Mouse (Mus musculus): ENCODE measurements around the gene Tspan4. TPM values are rescaled to one million over a fixed set of nuclear protein-coding genes. Genes with fewer than 3 reads are reported as not detected.

Gene Tspan4
- polyA plus RNA-seq, 1 experiment: 16.4 TPM

DNA sequence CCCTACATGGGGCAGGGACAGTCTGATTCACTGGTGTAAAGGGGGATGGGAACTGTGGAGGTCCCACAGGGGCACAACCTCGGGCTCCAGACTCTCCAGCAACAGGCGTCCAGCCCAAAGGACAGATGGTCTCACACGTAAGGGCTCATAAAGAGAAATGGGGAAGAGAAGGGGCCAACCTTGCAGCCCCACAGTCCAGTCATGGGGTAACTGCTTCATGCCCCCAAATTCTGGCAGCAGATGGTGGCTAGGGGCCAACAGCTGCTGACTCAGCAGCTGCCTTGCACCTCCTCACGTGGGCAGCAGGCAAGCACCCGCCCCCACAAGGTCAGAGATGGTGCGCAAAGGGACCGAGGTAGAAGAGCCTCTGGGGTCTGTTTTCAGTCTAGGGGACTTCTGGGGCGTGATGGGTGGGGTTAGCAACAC lies 42.8 kb upstream of the Tspan4 start:
- no peak overlapping the region for H3K4me3 ChIP-seq (replicated peaks; ENCODE audit: control insufficient read depth, low read depth, low read length)
- H3K4me1 ChIP-seq (ENCODE audit: control insufficient read depth, insufficient read depth, low read length): peaks cover 4% of the 10 kb centered on the region
- H3K27ac ChIP-seq (ENCODE audit: control insufficient read depth, insufficient read depth, low read depth, low read length, poor library complexity): no peak overlapping the region; the same call in 1 of the 2 replicates
- WGBS: 51% methylated on average over 8 of the region's 8 CpGs
- TF ChIP-seq POLR2A (IDR thresholded peaks at IDR 0.05; ENCODE audit: borderline replicate concordance, control insufficient read depth, low read depth, low read length) (no peak), CTCF (IDR thresholded peaks at IDR 0.05; ENCODE audit: control insufficient read depth, insufficient read depth, low read length) (no peak)

DNA sequence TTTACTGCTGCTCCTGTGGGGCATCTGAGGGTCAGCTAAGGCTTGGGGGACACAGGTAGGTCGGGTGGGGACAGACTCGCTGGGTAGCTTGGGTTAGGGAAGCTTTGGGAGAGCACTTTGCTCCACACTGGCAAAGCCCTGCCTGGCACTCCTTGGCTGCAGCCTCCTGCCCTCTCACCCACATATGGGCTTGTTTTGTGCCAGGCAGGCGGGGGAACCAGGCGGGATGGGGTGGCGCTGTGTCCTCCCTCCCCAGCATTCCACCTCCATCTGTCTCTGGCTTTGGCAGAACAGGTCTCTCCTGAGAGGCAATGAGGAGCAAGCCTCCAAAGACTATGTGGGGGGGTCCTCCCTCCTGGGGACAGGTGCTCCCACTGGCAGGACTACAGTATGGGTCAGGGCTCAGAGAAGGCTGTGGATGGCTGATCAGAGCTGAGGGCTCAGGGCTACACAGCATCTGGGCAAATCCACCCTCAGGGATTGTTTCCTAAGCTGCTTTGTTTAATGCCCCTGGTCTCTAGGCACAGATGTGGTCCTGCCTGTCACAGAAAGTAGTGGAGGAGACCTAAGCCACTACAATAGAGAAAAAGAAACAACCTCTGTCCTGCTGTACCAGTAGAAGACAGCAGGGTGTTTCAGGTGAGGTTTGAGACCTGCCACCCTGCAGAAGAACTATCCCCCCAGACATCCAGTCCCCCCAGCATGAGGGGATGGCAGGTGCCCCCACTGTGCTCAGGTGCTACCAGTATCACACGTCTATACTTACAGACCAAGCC lies 42.1 kb upstream of the Tspan4 start:
- no peak overlapping the region for H3K4me3 ChIP-seq (replicated peaks; ENCODE audit: control insufficient read depth, low read depth, low read length)
- no peak overlapping the region; the same call in 1 of the 2 replicates for H3K27ac ChIP-seq (ENCODE audit: control insufficient read depth, insufficient read depth, low read depth, low read length, poor library complexity)
- 78% methylated on average over 6 of the region's 6 CpGs for WGBS
- TF ChIP-seq POLR2A (IDR thresholded peaks at IDR 0.05; ENCODE audit: borderline replicate concordance, control insufficient read depth, low read depth, low read length): no peak
- TF ChIP-seq CTCF (IDR thresholded peaks at IDR 0.05; ENCODE audit: control insufficient read depth, insufficient read depth, low read length): no peak
- peaks cover 4% of the 10 kb centered on the region for H3K4me1 ChIP-seq (ENCODE audit: control insufficient read depth, insufficient read depth, low read length)

DNA sequence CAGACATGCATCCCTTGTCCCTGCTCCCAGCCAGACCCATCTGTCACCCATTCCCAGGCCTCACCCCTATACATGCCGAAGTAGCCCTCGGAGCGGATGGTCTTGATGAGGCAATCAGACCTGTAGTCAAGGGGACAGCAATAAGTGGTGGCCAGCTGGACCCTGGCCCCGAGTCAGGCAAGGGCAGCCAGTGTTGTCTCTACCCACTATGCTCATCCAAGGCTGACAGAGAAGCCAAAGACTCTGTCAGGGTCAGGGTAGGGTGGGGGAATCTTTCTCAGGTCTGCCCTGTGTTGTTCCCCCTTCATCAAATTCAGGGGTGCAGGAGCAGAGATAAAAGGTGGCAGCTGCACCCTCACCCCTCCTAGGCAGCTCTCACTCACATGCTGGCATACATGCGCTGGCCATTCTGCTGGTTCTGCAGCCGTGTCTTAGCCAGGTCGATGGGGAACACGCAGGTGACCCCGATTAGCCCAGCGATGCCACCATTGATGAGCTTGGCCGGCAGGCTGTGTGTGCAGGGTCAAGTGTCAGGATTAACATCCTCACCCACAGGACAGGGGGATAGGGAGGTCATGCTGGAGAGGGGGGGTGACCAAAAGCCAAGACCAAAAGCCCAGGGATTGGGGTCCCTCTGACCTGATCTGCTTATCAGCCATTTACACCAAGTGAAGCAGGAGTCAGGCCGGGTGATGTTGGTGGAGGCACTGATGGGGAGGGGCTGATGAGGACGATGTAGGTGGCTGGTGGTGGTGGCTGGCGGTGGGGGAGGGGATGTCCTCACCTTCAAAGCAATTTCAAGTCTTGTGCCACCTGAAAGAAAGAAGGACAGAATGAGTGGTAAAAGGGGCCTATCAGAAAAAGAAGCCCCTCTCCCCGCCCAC lies 41.3 kb upstream of the Tspan4 start:
- H3K4me1 ChIP-seq (ENCODE audit: control insufficient read depth, insufficient read depth, low read length): peaks cover 4% of the 10 kb centered on the region
- WGBS: 82% methylated on average over 15 of the region's 15 CpGs

DNA sequence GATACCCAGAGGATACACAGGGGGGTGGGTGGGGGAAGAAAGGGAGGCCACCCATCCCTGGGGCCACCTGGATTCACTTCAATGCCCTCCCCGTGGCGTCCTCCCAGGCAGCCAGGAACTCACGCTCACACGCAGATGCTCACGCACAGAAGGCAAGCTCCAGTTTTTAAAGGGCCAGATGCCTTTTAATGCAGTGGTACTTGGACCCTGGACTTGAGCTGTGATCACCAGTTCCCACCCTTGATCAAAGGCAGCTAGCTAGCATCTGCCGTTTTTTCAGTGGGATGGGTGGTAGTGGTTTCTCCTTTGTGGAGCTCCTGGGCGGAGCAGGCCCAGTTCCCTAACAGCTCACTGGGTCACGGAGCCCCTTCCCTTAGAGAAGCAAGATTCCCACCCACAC lies 40.6 kb upstream of the Tspan4 start:
- Histone ChIP-seq H3K4me3 (replicated peaks; ENCODE audit: control insufficient read depth, low read depth, low read length) (peak overlapping the region; percentile 71), H3K4me1 (ENCODE audit: control insufficient read depth, insufficient read depth, low read length) (peaks cover 4% of the 10 kb centered on the region), H3K27ac (ENCODE audit: control insufficient read depth, insufficient read depth, low read depth, low read length, poor library complexity) (0 out of 2 replicates have a peak overlapping the region, but pooled peaks have one; percentile 5)
- TF ChIP-seq CTCF (IDR thresholded peaks at IDR 0.05; ENCODE audit: control insufficient read depth, insufficient read depth, low read length) (no peak), POLR2A (IDR thresholded peaks at IDR 0.05; ENCODE audit: borderline replicate concordance, control insufficient read depth, low read depth, low read length) (0 out of 2 replicates have a peak, but pooled peaks have one; percentile 17)
- WGBS: 22% methylated on average over 8 of the region's 8 CpGs

More for the DNA sequence above, 41.3 kb upstream of the Tspan4 start:
- TF ChIP-seq CTCF (IDR thresholded peaks at IDR 0.05; ENCODE audit: control insufficient read depth, insufficient read depth, low read length): no peak
- TF ChIP-seq POLR2A (IDR thresholded peaks at IDR 0.05; ENCODE audit: borderline replicate concordance, control insufficient read depth, low read depth, low read length): no peak
- H3K27ac ChIP-seq (ENCODE audit: control insufficient read depth, insufficient read depth, low read depth, low read length, poor library complexity): no peak overlapping the region
- H3K4me3 ChIP-seq (replicated peaks; ENCODE audit: control insufficient read depth, low read depth, low read length): no peak overlapping the region

DNA sequence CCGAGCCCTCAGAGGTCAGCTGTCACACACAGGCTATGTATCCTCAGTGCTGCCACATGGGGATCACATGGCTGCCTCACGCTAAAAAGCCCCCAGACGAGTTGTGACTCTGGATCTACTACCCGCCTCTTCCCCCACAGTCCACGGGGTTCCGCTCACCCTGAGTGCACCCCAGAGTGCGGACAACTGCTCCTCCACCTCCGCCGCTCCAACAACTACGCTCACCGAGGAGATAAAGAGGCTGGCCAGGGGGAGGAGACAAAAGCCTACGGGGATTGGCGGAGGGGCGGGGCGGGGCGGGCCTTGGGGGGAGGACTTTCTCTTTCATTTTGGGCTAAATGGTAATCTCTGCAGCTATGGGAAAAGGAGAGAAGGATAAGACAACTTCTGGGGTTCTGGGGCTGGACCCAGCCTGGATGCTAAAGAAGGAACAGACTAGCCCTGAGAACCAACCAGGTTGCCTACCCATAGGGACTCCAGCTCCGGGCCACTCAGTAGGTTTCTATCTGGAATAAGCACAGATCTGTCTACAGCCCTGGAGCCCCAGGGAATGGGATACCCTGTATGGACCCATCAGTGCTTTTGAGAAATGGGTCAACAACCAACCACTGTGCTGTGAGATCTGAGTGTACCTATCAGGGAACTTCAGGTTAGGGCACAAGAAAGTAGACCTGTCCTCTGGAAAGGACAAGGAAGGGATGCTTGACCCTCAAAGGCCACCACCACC lies 39.7 kb upstream of the Tspan4 start:
- Histone ChIP-seq H3K4me3 (replicated peaks; ENCODE audit: control insufficient read depth, low read depth, low read length) (peak overlapping the region; percentile 71), H3K4me1 (ENCODE audit: control insufficient read depth, insufficient read depth, low read length) (peaks cover 4% of the 10 kb centered on the region), H3K27ac (ENCODE audit: control insufficient read depth, insufficient read depth, low read depth, low read length, poor library complexity) (0 out of 2 replicates have a peak overlapping the region, but pooled peaks have one; percentile 8)
- 2% methylated on average over 17 of the region's 17 CpGs for WGBS
- TF ChIP-seq CTCF (IDR thresholded peaks at IDR 0.05; ENCODE audit: control insufficient read depth, insufficient read depth, low read length) (no peak), POLR2A (IDR thresholded peaks at IDR 0.05; ENCODE audit: borderline replicate concordance, control insufficient read depth, low read depth, low read length) (peak; percentile 77; the same call in 1 of the 2 replicates)

DNA sequence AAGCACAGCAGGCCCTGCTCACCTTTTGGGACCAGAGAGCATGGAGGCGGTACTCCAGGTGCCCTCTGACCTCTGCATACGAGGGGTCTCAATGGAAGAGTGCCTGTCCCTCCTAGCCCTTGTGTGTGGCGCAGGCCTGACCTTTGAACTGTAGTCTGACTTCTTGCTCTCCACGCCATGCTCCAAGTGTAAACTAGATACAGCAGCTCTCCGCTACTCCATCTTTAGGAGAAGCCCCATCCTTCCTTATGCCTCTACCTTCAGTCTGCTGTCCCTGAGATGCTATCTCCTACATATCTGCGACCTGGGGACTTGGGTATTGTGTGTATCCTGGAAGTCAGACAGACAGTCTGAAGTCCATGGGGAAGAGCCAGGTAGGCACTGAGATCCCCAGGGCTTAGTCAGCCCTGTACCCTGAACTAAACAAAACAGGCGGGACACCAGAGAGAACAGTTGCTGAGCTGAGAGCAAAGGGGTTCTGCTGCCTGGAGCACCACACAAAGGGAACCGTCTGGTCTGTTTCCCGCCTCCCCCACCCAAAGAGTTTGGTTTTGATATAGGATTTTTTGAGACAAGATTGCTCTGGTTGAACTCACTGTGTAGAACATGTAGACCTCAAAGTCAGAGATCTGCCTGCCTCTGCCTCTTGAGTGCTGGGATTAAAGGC lies 39.1 kb upstream of the Tspan4 start:
- H3K27ac ChIP-seq (ENCODE audit: control insufficient read depth, insufficient read depth, low read depth, low read length, poor library complexity): 0 out of 2 replicates have a peak overlapping the region, but pooled peaks have one; percentile 8
- WGBS: 76% methylated on average over 9 of the region's 9 CpGs
- peaks cover 4% of the 10 kb centered on the region for H3K4me1 ChIP-seq (ENCODE audit: control insufficient read depth, insufficient read depth, low read length)

DNA sequence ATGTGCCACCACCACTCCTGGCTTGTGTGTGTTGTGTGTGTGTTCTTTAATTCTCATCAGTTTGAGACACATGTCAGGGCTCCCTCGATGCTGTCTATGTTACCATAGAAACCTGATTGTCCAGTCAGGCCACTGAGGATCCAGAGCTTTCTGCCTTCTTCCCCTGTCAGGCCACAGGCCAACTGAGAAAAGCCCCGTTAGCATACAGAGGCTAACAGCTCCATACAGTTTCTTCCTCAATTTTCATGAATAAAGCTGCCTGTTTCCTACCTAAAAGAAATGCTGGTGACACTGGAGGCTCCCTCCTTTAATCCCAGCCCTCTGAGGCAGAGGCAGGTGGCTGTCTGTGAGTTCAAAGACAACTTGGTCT lies 38.5 kb upstream of the Tspan4 start:
- 24% methylated on average over 2 of the region's 2 CpGs for WGBS
- Histone ChIP-seq H3K4me3 (replicated peaks; ENCODE audit: control insufficient read depth, low read depth, low read length) (no peak overlapping the region), H3K4me1 (ENCODE audit: control insufficient read depth, insufficient read depth, low read length) (peaks cover 4% of the 10 kb centered on the region), H3K27ac (ENCODE audit: control insufficient read depth, insufficient read depth, low read depth, low read length, poor library complexity) (no peak overlapping the region)
- TF ChIP-seq CTCF (IDR thresholded peaks at IDR 0.05; ENCODE audit: control insufficient read depth, insufficient read depth, low read length) (no peak), POLR2A (IDR thresholded peaks at IDR 0.05; ENCODE audit: borderline replicate concordance, control insufficient read depth, low read depth, low read length) (no peak)

More for the DNA sequence above, 39.1 kb upstream of the Tspan4 start:
- H3K4me3 ChIP-seq (replicated peaks; ENCODE audit: control insufficient read depth, low read depth, low read length): peak overlapping the region; percentile 63
- TF ChIP-seq CTCF (IDR thresholded peaks at IDR 0.05; ENCODE audit: control insufficient read depth, insufficient read depth, low read length): no peak
- no peak for TF ChIP-seq POLR2A (IDR thresholded peaks at IDR 0.05; ENCODE audit: borderline replicate concordance, control insufficient read depth, low read depth, low read length)
